In the genomic region with DNA sequence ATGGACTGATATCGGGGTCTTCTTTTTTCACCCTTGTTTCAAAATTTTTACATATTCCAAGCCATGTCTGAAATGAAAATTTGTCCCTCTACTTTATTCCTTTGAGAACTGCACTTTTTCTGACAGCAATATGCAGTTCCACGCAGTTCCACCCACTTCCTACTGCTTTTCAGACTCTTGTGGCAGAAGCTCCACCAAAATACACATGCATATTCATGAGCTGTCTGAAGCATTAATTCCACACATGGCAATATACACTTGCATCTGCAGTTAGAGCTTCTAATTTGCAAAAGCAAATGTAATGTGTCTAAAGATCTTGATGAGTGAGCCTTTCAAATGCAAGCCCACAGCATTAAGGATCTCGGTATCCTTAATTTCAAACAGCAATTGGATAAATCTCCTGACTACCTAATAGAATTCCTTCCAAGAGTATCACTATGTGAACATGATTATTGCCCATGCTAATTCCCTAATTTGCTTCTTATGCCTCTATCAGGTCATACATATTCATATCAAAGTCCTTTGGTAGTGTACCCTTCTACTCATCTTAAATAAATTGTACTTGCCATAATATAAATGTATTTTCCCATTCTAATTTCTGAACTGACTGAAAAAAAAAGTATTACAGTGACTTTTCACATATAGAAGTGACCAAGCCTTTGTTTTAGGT, we compare ENCODE assay signal across 16 mouse cellular contexts.
DNase-seq lines count a peak whose midpoint lies in the region; TF ChIP-seq lines count a peak whose summit lies in the region.
"Had no signal": no experiment of that assay in that cellular context is flagged by ENCODE, and none has a peak within 500 bp of the region (broad histone marks: within the 10 kb centered on the region; RNA-seq: fewer than 3 reads in every experiment).

No protein-coding gene starts in this region.

- DNase-seq in layer of hippocampus, adult 11-12 months (ENCODE audit: low spot score), result peak; percentile 42
- DNase-seq in layer of hippocampus, postnatal 36 days, result no peak
- peak; percentile 68 for DNase-seq in right cerebral cortex, adult 18-20 months
- DNase-seq in right cerebral cortex, postnatal 4 days, result no peak
- DNase-seq in left cerebral cortex, adult 2 months (ENCODE audit: extremely low spot score in 1 of 2, low spot score in 2 of 2), result peak; percentile 18
- peak; percentile 87 for DNase-seq in telencephalon, adult 2 months (ENCODE audit: low read depth, low spot score)
- no peak for DNase-seq in heart, postnatal 36 days
- DNase-seq in thymus, postnatal 0 days (ENCODE audit: low spot score), result no peak
- DNase-seq: cerebellum, adult 9-11 months had no signal

- intact Hi-C loops in left cerebral cortex, adult 2 months (cut with DNase I), result loop anchor here (5.0 to 10.0 kb wide), 4 partner anchors 86 to 406 kb away; no protein-coding TSS in a partner anchor
- intact Hi-C loops in heart, postnatal 36 days (cut with DNase I), result no loop called here

- H3K27ac ChIP-seq in left cerebral cortex, adult 2 months, result peak overlapping the region; percentile 79
- H3K27ac ChIP-seq: embryonic facial prominence, embryonic 15.5 days; heart, embryonic 13.5 days; intestine, embryonic 15.5 days; kidney, postnatal 0 days; limb, embryonic 10.5 days; liver, embryonic 12.5 days; lung, embryonic 15.5 days had no signal

- no peak; the same call in none of the 2 replicates for TF ChIP-seq CTCF in left cerebral cortex, adult 2 months (IDR thresholded peaks at IDR 0.05)

- no peak overlapping the region for H3K4me3 ChIP-seq in left cerebral cortex, adult 2 months
- H3K4me3 ChIP-seq: embryonic facial prominence, embryonic 15.5 days; heart, embryonic 13.5 days; intestine, embryonic 15.5 days; limb, embryonic 10.5 days; liver, embryonic 12.5 days; lung, embryonic 15.5 days had no signal

Comparison
In these comparisons a context has a peak if more than half of its experiments do, and no peak if none do; other contexts are left out.
1. DNase-seq: peak in layer of hippocampus, adult 11-12 months (single experiment), right cerebral cortex, adult 18-20 months (single experiment), left cerebral cortex, adult 2 months (2 of 2) and telencephalon, adult 2 months (single experiment); none in layer of hippocampus, postnatal 36 days (0 of 2), right cerebral cortex, postnatal 4 days (single experiment), heart, postnatal 36 days (0 of 2) and thymus, postnatal 0 days (single experiment).